Mouse (Mus musculus) C2C12 (cell line): Measurements from ENCODE around the gene Ctdspl. TPM values are rescaled to one million over a fixed set of nuclear protein-coding genes. Genes with fewer than 3 reads are reported as not detected.

ENCODE experiments used
- H3K27me3 ChIP-seq: one replicate; pipeline ENCODE4 v1.6.1; 2011; ENCODE audit not compliant: control insufficient read depth, insufficient read depth, insufficient read length
- H3K36me3 ChIP-seq: one replicate; pipeline ENCODE4 v1.6.1; 2011; ENCODE audit not compliant: control insufficient read depth, insufficient read depth
- H3K4me3 ChIP-seq: one replicate; pipeline ENCODE4 v1.5.1; 2011; ENCODE audit warnings: mild to moderate bottlenecking, control low read depth; ENCODE audit not compliant: poor library complexity, insufficient read depth, severe bottlenecking
- H3K79me2 ChIP-seq: one replicate; pipeline ENCODE4 v1.6.1; 2011; ENCODE audit not compliant: control insufficient read depth, insufficient read depth
- H3K79me3 ChIP-seq: one replicate; pipeline ENCODE4 v1.6.1; 2011; ENCODE audit warnings: low read depth, control low read depth
- H3ac ChIP-seq: one replicate; pipeline ENCODE3; 2011; ENCODE audit warnings: low read depth; ENCODE audit not compliant: control insufficient read depth, insufficient read length
- CEBPB ChIP-seq: IDR thresholded peaks from one replicate; pipeline ENCODE4 v1.6.1; 2011; ENCODE audit warnings: low read depth, mild to moderate bottlenecking, control low read depth, moderate library complexity
- CTCF ChIP-seq: IDR thresholded peaks from one replicate; pipeline ENCODE4 v1.5.1; 2011; ENCODE audit not compliant: control insufficient read depth, insufficient read depth, insufficient read length
- FOSL1 ChIP-seq: IDR thresholded peaks from one replicate; pipeline ENCODE4 v1.8.0; 2011; ENCODE audit warnings: mild to moderate bottlenecking, low read length; ENCODE audit not compliant: poor library complexity, insufficient read depth, severe bottlenecking
- MAX ChIP-seq: IDR thresholded peaks from one replicate; pipeline ENCODE4 v1.6.1; 2011; ENCODE audit warnings: mild to moderate bottlenecking, control low read depth
- MYOD1 ChIP-seq: IDR thresholded peaks from one replicate; pipeline ENCODE4 v1.6.1; 2011; ENCODE audit warnings: low read depth; ENCODE audit not compliant: control insufficient read depth, insufficient read length
- MYOG ChIP-seq: IDR thresholded peaks from one replicate; pipeline ENCODE4 v1.6.1; 2011; ENCODE audit not compliant: control insufficient read depth, insufficient read length; ENCODE audit errors: extremely low read depth
- USF1 ChIP-seq: IDR thresholded peaks from one replicate; pipeline ENCODE4 v1.6.1; 2011; ENCODE audit warnings: low read depth, mild to moderate bottlenecking, control low read depth, moderate library complexity
- polyA plus RNA-seq: library from polyadenylated mRNA; unstranded; fragments of >200 nt; fragmentation: generic; extraction: Trizol; gene quantifications from one replicate; pipeline ENCODE4 v1.2.1, GENCODE M21; 2012; ENCODE audit warnings: missing spikeins

Gene Ctdspl
- polyA plus RNA-seq, 1 experiment, result 5.6 TPM

GRCm38 (mm10) chr9:118890645-118891044 lies 35.6 kb upstream of the Ctdspl start:
- H3K79me3 ChIP-seq, result no peaks in the 10 kb centered on the region
- H3K79me2 ChIP-seq, result no peaks in the 10 kb centered on the region
- H3ac ChIP-seq, result no peak overlapping the region
- peaks cover 8% of the 10 kb centered on the region for H3K27me3 ChIP-seq
- no peaks in the 10 kb centered on the region for H3K36me3 ChIP-seq
- TF ChIP-seq USF1 (no peak), MAX (no peak), MYOD1 (no peak), FOSL1 (no peak), CTCF (no peak), MYOG (no peak), CEBPB (no peak)
- H3K4me3 ChIP-seq, result no peak overlapping the region

- Histone ChIP-seq H3K79me2 (no peaks in the 10 kb centered on the region), H3K36me3 (no peaks in the 10 kb centered on the region), H3K4me3 (no peak overlapping the region), H3K27me3 (peaks cover 8% of the 10 kb centered on the region), H3K79me3 (no peaks in the 10 kb centered on the region), H3ac (no peak overlapping the region)
- TF ChIP-seq MAX (no peak), USF1 (no peak), CTCF (no peak), MYOD1 (no peak), CEBPB (no peak), FOSL1 (no peak), MYOG (no peak)
Observed at GRCm38 (mm10) chr9:118891068-118891467, 35.2 kb upstream of the Ctdspl start.

- TF ChIP-seq MAX (no peak), CEBPB (no peak), MYOD1 (no peak)
Observed at GRCm38 (mm10) chr9:118891593-118891992, 34.7 kb upstream of the Ctdspl start.

GRCm38 (mm10) chr9:118895101-118895500 lies 31.2 kb upstream of the Ctdspl start:
- peaks cover 17% of the 10 kb centered on the region for H3K27me3 ChIP-seq
- TF ChIP-seq MAX (no peak), USF1 (no peak), MYOG (no peak), CEBPB (no peak), MYOD1 (no peak), FOSL1 (no peak), CTCF (no peak)
- H3K79me3 ChIP-seq, result no peaks in the 10 kb centered on the region
- H3K4me3 ChIP-seq, result no peak overlapping the region
- H3K36me3 ChIP-seq, result no peaks in the 10 kb centered on the region
- H3K79me2 ChIP-seq, result no peaks in the 10 kb centered on the region
- no peak overlapping the region for H3ac ChIP-seq

More at GRCm38 (mm10) chr9:118891593-118891992, 34.7 kb upstream of the Ctdspl start:
- Histone ChIP-seq H3K27me3 (peaks cover 8% of the 10 kb centered on the region), H3K36me3 (no peaks in the 10 kb centered on the region), H3K79me3 (no peaks in the 10 kb centered on the region), H3ac (no peak overlapping the region), H3K4me3 (no peak overlapping the region), H3K79me2 (no peaks in the 10 kb centered on the region)

GRCm38 (mm10) chr9:118900677-118901076 lies 25.6 kb upstream of the Ctdspl start:
- Histone ChIP-seq H3K79me3 (no peaks in the 10 kb centered on the region), H3K36me3 (no peaks in the 10 kb centered on the region), H3ac (no peak overlapping the region), H3K4me3 (no peak overlapping the region), H3K79me2 (no peaks in the 10 kb centered on the region), H3K27me3 (peaks cover 39% of the 10 kb centered on the region)
- TF ChIP-seq MYOG (no peak), CEBPB (no peak), CTCF (no peak), MYOD1 (no peak), USF1 (no peak), MAX (no peak), FOSL1 (no peak)

GRCm38 (mm10) chr9:118901917-118902316 lies 24.3 kb upstream of the Ctdspl start:
- TF ChIP-seq MYOD1, result no peak
- no peak for TF ChIP-seq CEBPB
- no peak for TF ChIP-seq USF1
- no peak for TF ChIP-seq MYOG
- no peak for TF ChIP-seq MAX
- TF ChIP-seq FOSL1, result no peak
- no peak for TF ChIP-seq CTCF
- no peak overlapping the region for H3K4me3 ChIP-seq
- H3K79me3 ChIP-seq, result no peaks in the 10 kb centered on the region
- peaks cover 41% of the 10 kb centered on the region for H3K27me3 ChIP-seq
- H3ac ChIP-seq, result no peak overlapping the region
- no peaks in the 10 kb centered on the region for H3K79me2 ChIP-seq
- H3K36me3 ChIP-seq, result no peaks in the 10 kb centered on the region
